Mouse (Mus musculus) kidney, adult 2 months (tissue): ENCODE measurements at regions not wholly inside any gene's neighbourhood (a gene's known extent, or its start where the extent isn't known, plus 50 kb on each side); places are given as distances from the start of the nearest gene placed in this dataset.

ENCODE experiments used
- CTCF ChIP-seq: fragments of 200-500 bp; conservative IDR thresholded peaks from 2 replicates; pipeline ENCODE4 v1.5.1; 2011; ENCODE audit warnings: low read depth, mild to moderate bottlenecking, control low read depth, low read length, moderate library complexity, mixed read lengths; ENCODE audit not compliant: insufficient read depth, insufficient read length
- POLR2A ChIP-seq: fragments of 200-500 bp; IDR thresholded peaks from one replicate; pipeline ENCODE4 v1.6.1; 2011; ENCODE audit warnings: low read depth, low read length, control low read depth

- TF ChIP-seq POLR2A (no peak), CTCF (no peak)
Measured at GRCm38 (mm10) chr9:63896073-63896807, 125.6 kb downstream of the Smad6 start.
